Mouse (Mus musculus) gastrocnemius, postnatal 25 days (tissue): ENCODE data around the gene Rpn2. TPM values are rescaled to one million over a fixed set of nuclear protein-coding genes. Genes with fewer than 3 reads are reported as not detected.

Source experiments
- DNase-seq: peaks from one replicate; pipeline ENCODE4 v3.0.0; 2022
- long read RNA-seq, 2 experiments: library from polyadenylated mRNA; stranded (forward); transcript quantifications; one replicate each; pipeline ENCODE4 v2.0.0; 2021
- total RNA-seq, 2 experiments: library from RNA; stranded (reverse); gene quantifications; 1 replicate in 1 of 2; 2 replicates in 1 of 2; pipeline ENCODE4 v1.2.3; 2021

Rpn2 gene
- 10 to 100 TPM; 70.0 to 79.6 TPM for total RNA-seq
- long read RNA-seq, experiment 1, transcript Rpn2-202 (17 exons, 2,756 nt): major isoform, 19 of 89 reads
- long read RNA-seq, experiment 1, partial matches to known transcripts: 1 of 89 reads
- long read RNA-seq, experiment 1, other reads (novel, unspliced or antisense): 68 of 89 reads
- long read RNA-seq, experiment 2, transcript Rpn2-205 (17 exons, 1,944 nt): minor isoform, 8 of 170 reads
- long read RNA-seq, experiment 2, transcript Rpn2-202 (17 exons, 2,756 nt): major isoform, 40 of 170 reads
- long read RNA-seq, experiment 2, partial matches to known transcripts: 5 of 170 reads
- long read RNA-seq, experiment 2, other reads (novel, unspliced or antisense): 117 of 170 reads

GRCm38 (mm10) chr2:157278717-157279415, at the start of gene Rpn2:
TSS of gene Rpn2 (plus strand) at chr2:157279017.
- DNase-seq: peak; percentile 97

GRCm38 (mm10) chr2:157235946-157236345, 42.9 kb upstream of the Rpn2 start:
- no peak for DNase-seq

GRCm38 (mm10) chr2:157245001-157245400, 33.8 kb upstream of the Rpn2 start:
- DNase-seq: no peak

GRCm38 (mm10) chr2:157245603-157246002, 33.2 kb upstream of the Rpn2 start:
- DNase-seq: no peak

- DNase-seq: no peak
These were observed 30.7 kb upstream of the Rpn2 start for GRCm38 (mm10) chr2:157248111-157248510.

GRCm38 (mm10) chr2:157259720-157260119, 19.1 kb upstream of the Rpn2 start:
- DNase-seq: peak; percentile 19

- DNase-seq: no peak
These were observed 16.9 kb upstream of the Rpn2 start for GRCm38 (mm10) chr2:157261930-157262329.

GRCm38 (mm10) chr2:157262506-157262905, 16.3 kb upstream of the Rpn2 start:
- no peak for DNase-seq

GRCm38 (mm10) chr2:157263101-157263500, 15.7 kb upstream of the Rpn2 start:
- no peak for DNase-seq

- DNase-seq: no peak
These were observed 15.0 kb upstream of the Rpn2 start for GRCm38 (mm10) chr2:157263832-157264231.

- DNase-seq: no peak
These were observed 591 bp downstream of the Rpn2 start, which contains the start of gene Mroh8 for GRCm38 (mm10) chr2:157279416-157279800. TSS of gene Mroh8 (minus strand) at chr2:157279549.

GRCm38 (mm10) chr2:157283321-157283720, 4.5 kb downstream of the Rpn2 start:
- no peak for DNase-seq

- DNase-seq: no peak
These were observed 8.7 kb downstream of the Rpn2 start for GRCm38 (mm10) chr2:157287542-157287941.

GRCm38 (mm10) chr2:157288996-157289395, 10.2 kb downstream of the Rpn2 start:
- no peak for DNase-seq

GRCm38 (mm10) chr2:157292093-157292492, 13.3 kb downstream of the Rpn2 start:
- DNase-seq: peak; percentile 30

GRCm38 (mm10) chr2:157296105-157296689, 17.4 kb downstream of the Rpn2 start:
- no peak for DNase-seq

GRCm38 (mm10) chr2:157300051-157300450, 21.2 kb downstream of the Rpn2 start:
- no peak for DNase-seq

GRCm38 (mm10) chr2:157303096-157303495, 24.3 kb downstream of the Rpn2 start:
- DNase-seq: no peak

- no peak for DNase-seq
These were observed 27.5 kb downstream of the Rpn2 start for GRCm38 (mm10) chr2:157306091-157307032.

GRCm38 (mm10) chr2:157307715-157308265, 29.0 kb downstream of the Rpn2 start:
- no peak for DNase-seq

- no peak for DNase-seq
These were observed 29.6 kb downstream of the Rpn2 start for GRCm38 (mm10) chr2:157308273-157308917.
